ENCODE assay signal across 18 mouse cellular contexts in genomic region chr3:63516279-63516678, GRCm38 (mm10). TPM values are rescaled to one million over a fixed set of nuclear protein-coding genes. Genes with fewer than 3 reads are reported as not detected.
DNase-seq lines count a peak whose midpoint lies in the region; ATAC-seq and TF ChIP-seq lines count a peak whose summit lies in the region.
"Not testable (repeated sequence)": the region's sequence is repeated elsewhere in the genome, so short reads cannot be mapped to it uniquely, and the experiment has no call there.
"Had no signal": no experiment of that assay in that cellular context is flagged by ENCODE, and none has a peak within 500 bp of the region (broad histone marks: within the 10 kb centered on the region; RNA-seq: fewer than 3 reads in every experiment).

No protein-coding gene starts in this region.

- not testable (repeated sequence) for H3K4me1 ChIP-seq in forebrain, embryonic 12.5 days; intestine, postnatal 0 days (replicated peaks; ENCODE audit: control insufficient read depth, insufficient read depth, low read length); midbrain, embryonic 14.5 days (ENCODE audit: control insufficient read depth, insufficient read depth, low read length)

- not testable (repeated sequence) for H3K4me2 ChIP-seq in forebrain, embryonic 12.5 days; intestine, postnatal 0 days (replicated peaks; ENCODE audit: low read depth); midbrain, embryonic 14.5 days (ENCODE audit: low read length)

- H3K4me3 ChIP-seq in forebrain, embryonic 12.5 days (replicated peaks); intestine, postnatal 0 days (ENCODE audit: low read depth, low read length); midbrain, embryonic 14.5 days (replicated peaks; ENCODE audit: low read depth, low read length): not testable (repeated sequence)

- TF ChIP-seq CTCF in intestine, postnatal 0 days (IDR thresholded peaks at IDR 0.05; ENCODE audit: low read depth): not testable (repeated sequence)

- not testable (repeated sequence) for H3K36me3 ChIP-seq in forebrain, embryonic 12.5 days (replicated peaks); intestine, postnatal 0 days (ENCODE audit: control insufficient read depth, insufficient read depth); midbrain, embryonic 14.5 days (ENCODE audit: control insufficient read depth, insufficient read depth, low read length)

- not testable (repeated sequence) for H3K9ac ChIP-seq in forebrain, embryonic 12.5 days; intestine, postnatal 0 days (ENCODE audit: low read depth, low read length); midbrain, embryonic 14.5 days (replicated peaks; ENCODE audit: low read length)

- not testable (repeated sequence) for H3K27ac ChIP-seq in forebrain, embryonic 12.5 days; intestine, postnatal 0 days (ENCODE audit: low read depth, low read length); midbrain, embryonic 14.5 days (replicated peaks; ENCODE audit: low read depth, low read length)

- peak; percentile 11 for DNase-seq in 3T3-L1 (ENCODE audit: low read depth, low spot score)
- peak; percentile 58 for DNase-seq in R1 (ENCODE audit: low read depth, low spot score)
- DNase-seq in adrenal gland, postnatal 25 days: peak; percentile 2
- DNase-seq in midbrain, embryonic 14.5 days: not testable (repeated sequence)
- peak; percentile 55 for DNase-seq in testis, postnatal 10 days (ENCODE audit: low spot score)
- DNase-seq in urinary bladder, postnatal 25 days (ENCODE audit: low spot score): peak; percentile 3

- not testable (repeated sequence) for H3K27me3 ChIP-seq in forebrain, embryonic 12.5 days; intestine, postnatal 0 days (replicated peaks; ENCODE audit: control insufficient read depth, insufficient read depth, low read length); midbrain, embryonic 14.5 days (ENCODE audit: control insufficient read depth, insufficient read depth, low read length)

- WGBS in forebrain, embryonic 12.5 days: 91% methylated on average over 3 of the region's 3 CpGs
- WGBS in intestine, postnatal 0 days: 90% methylated on average over 3 of the region's 3 CpGs
- 92% methylated on average over 3 of the region's 3 CpGs for WGBS in midbrain, embryonic 14.5 days

- peak; percentile 46; the same call in 1 of the 2 replicates for ATAC-seq in forebrain, embryonic 12.5 days (ENCODE audit: low FRiP score)
- peak; percentile 61; the same call in 1 of the 2 replicates for ATAC-seq in intestine, postnatal 0 days
- 0 out of 2 replicates have a peak, but pooled peaks have one; percentile 46 for ATAC-seq in midbrain, embryonic 14.5 days (ENCODE audit: low FRiP score, low TSS enrichment)

- H3K9me3 ChIP-seq in forebrain, embryonic 12.5 days; intestine, postnatal 0 days (ENCODE audit: control insufficient read depth); midbrain, embryonic 14.5 days (ENCODE audit: control insufficient read depth, low read length): not testable (repeated sequence)

RNA-seq across cellular contexts. Expression of gene Gm34302, which starts 32.6 kb away (rescaled TPM):
- total RNA-seq in adrenal gland, postnatal 25 days (2021): not detected in 2 replicates
- not detected in 2 replicates for polyA plus RNA-seq in forebrain, embryonic 12.5 days (2016; fragmentation: Nextera tagmentation; extraction: Ambion mirVana)
- polyA plus RNA-seq in intestine, postnatal 0 days (2015; fragmentation: Nextera tagmentation; extraction: Ambion mirVana): not detected in 2 replicates
- polyA plus RNA-seq in midbrain, embryonic 14.5 days (2014; fragmentation: Nextera tagmentation; extraction: Ambion mirVana): not detected in 2 replicates
- total RNA-seq: granulocyte monocyte progenitor cell, adult 5-6 weeks; megakaryocyte progenitor cell, adult 5-6 weeks had no signal
- polyA plus RNA-seq: forebrain, embryonic 14.5 days; heart, embryonic 13.5 days; hindbrain, embryonic 16.5 days; limb, embryonic 12.5 days; liver, embryonic 15.5 days; lung, postnatal 0 days; midbrain, embryonic 15.5 days; stomach, embryonic 14.5 days had no signal
